In genomic region chr11:3935135-3935534, GRCm38 (mm10) we compare ENCODE assay signal across 14 mouse cellular contexts. TPM values are rescaled to one million over a fixed set of nuclear protein-coding genes. Genes with fewer than 3 reads are reported as not detected.
"Had no signal": no experiment of that assay in that cellular context is flagged by ENCODE, and none has a peak within 500 bp of the region (broad histone marks: within the 10 kb centered on the region; RNA-seq: fewer than 3 reads in every experiment).

No protein-coding gene starts in this region.

- H3K4me3 ChIP-seq: intestine, embryonic 15.5 days; limb, embryonic 15.5 days; liver, embryonic 12.5 days; midbrain, embryonic 10.5 days; myocyte; neural tube, embryonic 12.5 days; stomach, embryonic 15.5 days had no signal

- H3K4me1 ChIP-seq: stomach, embryonic 15.5 days had no signal

- DNase-seq: lung, embryonic 14.5 days; lung, postnatal 10 days; lung, postnatal 4 days; midbrain, embryonic 14.5 days; spleen, adult 18-20 months; thymus, postnatal 4 days had no signal

- ATAC-seq: intestine, embryonic 15.5 days; liver, embryonic 12.5 days had no signal

- H3K27ac ChIP-seq: intestine, embryonic 15.5 days; limb, embryonic 15.5 days; liver, embryonic 12.5 days; midbrain, embryonic 10.5 days; neural tube, embryonic 12.5 days; stomach, embryonic 15.5 days had no signal

- H3K27me3 ChIP-seq: intestine, embryonic 15.5 days; limb, embryonic 15.5 days; neural tube, embryonic 12.5 days; stomach, embryonic 15.5 days had no signal

- H3K4me2 ChIP-seq: intestine, embryonic 15.5 days; limb, embryonic 15.5 days; liver, embryonic 12.5 days; lung, embryonic 14.5 days; neural tube, embryonic 12.5 days; stomach, embryonic 15.5 days had no signal

- H3K9ac ChIP-seq: intestine, embryonic 15.5 days; limb, embryonic 15.5 days; liver, embryonic 12.5 days; lung, embryonic 14.5 days; neural tube, embryonic 12.5 days; stomach, embryonic 15.5 days had no signal

- H3K9me3 ChIP-seq: intestine, embryonic 15.5 days; limb, embryonic 15.5 days; liver, embryonic 12.5 days; midbrain, embryonic 10.5 days; neural tube, embryonic 12.5 days; stomach, embryonic 15.5 days had no signal

- H3K36me3 ChIP-seq: intestine, embryonic 15.5 days; limb, embryonic 15.5 days; liver, embryonic 12.5 days; midbrain, embryonic 10.5 days; neural tube, embryonic 12.5 days; stomach, embryonic 15.5 days had no signal

RNA-seq across cellular contexts. Expression of gene 4921536K21Rik, which starts 40.2 kb away (rescaled TPM):
- polyA plus RNA-seq: liver, embryonic 12.5 days; liver, embryonic 16.5 days; lung, embryonic 14.5 days; midbrain, embryonic 14.5 days had no signal
